Mouse (Mus musculus) kidney, adult 11 months (tissue): Measurements from ENCODE around the gene Tulp1.
"Not testable (repeated sequence)": the region's sequence is repeated elsewhere in the genome, so short reads cannot be mapped to it uniquely, and the experiment has no call there.

Experiments used
- DNase-seq: peaks from one replicate; pipeline ENCODE4 v3.0.0; 2022

Tulp1 gene

GRCm38 (mm10) chr17:28332915-28333546, 32.0 kb downstream of the Tulp1 start:
- no peak for DNase-seq

- no peak for DNase-seq
Observed at GRCm38 (mm10) chr17:28332113-28332914, 32.7 kb downstream of the Tulp1 start.

- no peak for DNase-seq
Observed at GRCm38 (mm10) chr17:28331241-28332112, 33.5 kb downstream of the Tulp1 start.

- DNase-seq: not testable (repeated sequence)
Observed at GRCm38 (mm10) chr17:28330590-28330989, 34.4 kb downstream of the Tulp1 start.

GRCm38 (mm10) chr17:28330232-28330546, 34.8 kb downstream of the Tulp1 start:
- DNase-seq: no peak

GRCm38 (mm10) chr17:28329503-28330231, 35.4 kb downstream of the Tulp1 start:
- no peak for DNase-seq

GRCm38 (mm10) chr17:28328946-28329345, 36.1 kb downstream of the Tulp1 start:
- no peak for DNase-seq

- peak; percentile 93 for DNase-seq
Observed at GRCm38 (mm10) chr17:28328366-28328928, 36.6 kb downstream of the Tulp1 start, which contains the start of gene Rpl10a. Gene Rpl10a (plus strand): TSS chr17:28328471.

- peak; percentile 78 for DNase-seq
Observed at GRCm38 (mm10) chr17:28327673-28328325, 37.2 kb downstream of the Tulp1 start.

- DNase-seq: no peak
Observed at GRCm38 (mm10) chr17:28326951-28327350, 38.1 kb downstream of the Tulp1 start.

GRCm38 (mm10) chr17:28325751-28326150, 39.3 kb downstream of the Tulp1 start:
- no peak for DNase-seq

- DNase-seq: not testable (repeated sequence)
Observed at GRCm38 (mm10) chr17:28324416-28324815, 40.6 kb downstream of the Tulp1 start.

GRCm38 (mm10) chr17:28323786-28324185, 41.2 kb downstream of the Tulp1 start:
- no peak for DNase-seq

GRCm38 (mm10) chr17:28321700-28322099, 43.3 kb downstream of the Tulp1 start:
- DNase-seq: no peak

- DNase-seq: no peak
Observed at GRCm38 (mm10) chr17:28317725-28318124, 47.3 kb downstream of the Tulp1 start.

GRCm38 (mm10) chr17:28317091-28317490, 47.9 kb downstream of the Tulp1 start:
- no peak for DNase-seq

- no peak for DNase-seq
Observed at GRCm38 (mm10) chr17:28316476-28316875, 48.5 kb downstream of the Tulp1 start.

- no peak for DNase-seq
Observed at GRCm38 (mm10) chr17:28315611-28316160, 49.3 kb downstream of the Tulp1 start.

- DNase-seq: no peak
Observed at GRCm38 (mm10) chr17:28313880-28314225, 51.2 kb downstream of the Tulp1 start.

GRCm38 (mm10) chr17:28313212-28313879, 51.7 kb downstream of the Tulp1 start, which contains the start of gene Fance:
Gene Fance (plus strand): TSS chr17:28313519.
- peak; percentile 97 for DNase-seq
